Mouse (Mus musculus): ENCODE measurements at regions not wholly inside any gene's neighbourhood (a gene's known extent, or its start where the extent isn't known, plus 50 kb on each side); places are given as distances from the start of the nearest gene placed in this dataset.
A peak's percentile ranks its signal among the peaks of the same experiment; 100 is the strongest.

DNA sequence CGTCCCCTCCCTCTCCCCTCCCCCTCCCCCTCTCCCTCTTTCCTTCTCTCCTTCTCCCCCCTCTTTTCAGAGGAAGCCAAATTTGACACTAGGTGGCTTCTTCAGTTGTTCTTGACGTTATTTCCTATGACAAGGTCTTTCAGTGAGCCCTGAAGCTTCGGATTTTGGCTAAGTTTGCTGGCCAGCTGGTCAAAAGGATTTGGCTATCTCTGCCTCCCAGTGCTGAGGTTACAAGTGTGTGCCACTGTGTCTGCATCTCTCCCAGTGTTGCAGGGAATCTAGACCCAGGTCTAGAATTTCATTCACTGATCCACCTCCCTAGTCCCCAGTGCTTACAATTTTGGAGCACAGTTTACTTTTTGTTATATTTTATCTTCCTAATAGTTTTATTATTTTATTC, 329.7 kb upstream of the Gm21798 start:
- no peaks in the 10 kb centered on the region for H3K27me3 ChIP-seq (replicated peaks; ENCODE audit: low read depth, poor library complexity, severe bottlenecking)
- H3K9me3 ChIP-seq, result no peaks in the 10 kb centered on the region
- WGBS, result 11% methylated on average over 2 of the region's 3 CpGs
- H3K4me1 ChIP-seq, result 0 out of 2 replicates have a peak, but pooled peaks cover 5% of the 10 kb centered on the region
- no peak overlapping the region for H3K27ac ChIP-seq (replicated peaks)
- DNase-seq (ENCODE audit: low spot score), result no peak
- H3K36me3 ChIP-seq (replicated peaks), result no peaks in the 10 kb centered on the region
- no peak overlapping the region for H3K4me3 ChIP-seq

DNA sequence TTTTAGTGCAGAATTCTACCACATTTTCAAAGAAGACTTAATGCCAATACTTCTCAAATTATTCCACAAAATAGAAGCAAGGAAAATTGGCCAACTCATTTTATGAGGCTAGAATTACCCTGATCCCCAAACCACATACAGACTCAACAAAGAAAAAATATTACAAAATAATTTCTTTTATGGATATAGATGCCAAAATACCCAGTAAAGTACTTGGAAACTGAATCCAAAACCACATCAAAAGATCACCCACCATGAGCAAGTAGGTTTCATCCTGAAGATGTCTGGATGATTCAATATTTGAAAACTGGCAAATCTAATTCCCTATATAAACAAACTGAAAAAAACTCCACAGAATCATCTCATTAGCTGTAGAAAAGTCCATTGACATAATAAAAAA, 316.7 kb upstream of the Gm21798 start:
- no peak for DNase-seq (ENCODE audit: low spot score)
- no peak overlapping the region for H3K27ac ChIP-seq (replicated peaks)

DNA sequence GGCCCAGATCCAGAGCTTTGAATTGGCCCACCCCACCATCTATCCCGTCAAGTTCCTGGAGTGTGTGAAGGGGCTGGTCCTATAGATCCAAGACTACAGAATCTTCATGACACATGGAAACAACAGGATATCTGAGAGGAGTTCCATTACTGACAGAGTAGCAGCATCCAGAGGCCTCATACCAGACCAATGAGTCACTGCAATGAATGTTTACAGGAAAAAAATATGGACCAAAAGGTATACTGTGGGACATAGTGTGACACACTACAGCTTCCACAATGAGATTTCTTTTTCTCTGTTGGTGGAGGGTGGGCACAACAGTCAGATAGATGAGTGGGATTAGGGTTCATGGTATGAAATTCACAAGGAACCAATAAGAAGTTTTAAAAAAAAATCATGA, 316.0 kb upstream of the Gm21798 start:
- Histone ChIP-seq H3K27me3 (replicated peaks; ENCODE audit: low read depth, poor library complexity, severe bottlenecking) (no peaks in the 10 kb centered on the region), H3K9me3 (no peaks in the 10 kb centered on the region), H3K4me1 (no peaks in the 10 kb centered on the region), H3K27ac (replicated peaks) (no peak overlapping the region), H3K36me3 (replicated peaks) (no peaks in the 10 kb centered on the region), H3K4me3 (no peak overlapping the region)
- WGBS, result 74% methylated on average over 1 of the region's 1 CpGs
- no peak for DNase-seq (ENCODE audit: low spot score)

More for the DNA sequence above, 316.7 kb upstream of the Gm21798 start:
- no peaks in the 10 kb centered on the region for H3K9me3 ChIP-seq
- no peaks in the 10 kb centered on the region for H3K36me3 ChIP-seq (replicated peaks)
- H3K4me3 ChIP-seq, result no peak overlapping the region
- H3K4me1 ChIP-seq, result no peaks in the 10 kb centered on the region
- no peaks in the 10 kb centered on the region for H3K27me3 ChIP-seq (replicated peaks; ENCODE audit: low read depth, poor library complexity, severe bottlenecking)

DNA sequence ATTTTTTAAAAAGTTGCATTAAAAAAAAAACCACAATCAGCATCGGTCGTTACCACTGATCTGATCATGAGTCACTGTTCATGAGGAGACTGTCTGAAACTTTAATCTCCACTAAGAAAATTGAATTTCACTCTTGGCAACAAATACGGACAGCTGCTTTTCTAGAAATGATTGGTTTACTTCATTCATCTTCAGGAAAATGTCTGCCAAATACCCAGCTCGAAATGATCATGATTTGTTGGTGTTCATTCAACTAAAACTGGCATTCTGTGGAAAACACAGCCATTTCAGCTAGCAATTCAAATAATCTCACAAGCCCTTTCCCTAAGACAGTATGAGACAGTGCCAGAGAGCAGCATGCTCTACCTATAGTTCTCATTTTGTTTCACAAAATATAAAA, 312.7 kb upstream of the Gm21798 start:
- Histone ChIP-seq H3K4me1 (no peaks in the 10 kb centered on the region), H3K4me3 (no peak overlapping the region), H3K36me3 (replicated peaks) (no peaks in the 10 kb centered on the region), H3K9me3 (no peaks in the 10 kb centered on the region), H3K27me3 (replicated peaks; ENCODE audit: low read depth, poor library complexity, severe bottlenecking) (no peaks in the 10 kb centered on the region), H3K27ac (replicated peaks) (no peak overlapping the region)
- no peak for DNase-seq (ENCODE audit: low spot score)
- 91% methylated on average over 4 of the region's 4 CpGs for WGBS

DNA sequence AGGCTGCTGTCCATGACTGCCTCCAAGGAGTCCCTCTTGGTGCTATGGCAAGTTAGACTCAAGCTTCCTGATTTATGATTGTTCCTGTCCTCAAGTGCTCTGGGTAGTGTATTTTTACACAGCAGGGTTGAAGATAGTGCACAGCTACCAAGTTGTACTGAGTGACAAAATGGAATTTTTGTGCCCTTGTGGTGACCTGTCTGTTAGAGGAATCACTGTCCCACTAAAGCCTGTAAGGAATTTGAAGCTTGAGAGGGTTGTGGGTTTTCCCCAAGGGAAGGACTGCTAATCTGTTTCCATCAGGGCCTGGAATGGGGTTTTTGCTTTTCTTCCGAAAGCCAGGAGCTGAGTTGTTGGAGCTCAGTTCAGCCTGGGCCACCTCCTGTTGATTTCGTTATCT, 306.8 kb upstream of the Gm21798 start:
- Histone ChIP-seq H3K4me3 (no peak overlapping the region), H3K36me3 (replicated peaks) (no peaks in the 10 kb centered on the region), H3K9me3 (no peaks in the 10 kb centered on the region), H3K4me1 (peaks cover 17% of the 10 kb centered on the region), H3K27ac (replicated peaks) (no peak overlapping the region), H3K27me3 (replicated peaks; ENCODE audit: low read depth, poor library complexity, severe bottlenecking) (no peaks in the 10 kb centered on the region)
- WGBS, result 67% methylated on average over 2 of the region's 2 CpGs
- no peak for DNase-seq (ENCODE audit: low spot score)

DNA sequence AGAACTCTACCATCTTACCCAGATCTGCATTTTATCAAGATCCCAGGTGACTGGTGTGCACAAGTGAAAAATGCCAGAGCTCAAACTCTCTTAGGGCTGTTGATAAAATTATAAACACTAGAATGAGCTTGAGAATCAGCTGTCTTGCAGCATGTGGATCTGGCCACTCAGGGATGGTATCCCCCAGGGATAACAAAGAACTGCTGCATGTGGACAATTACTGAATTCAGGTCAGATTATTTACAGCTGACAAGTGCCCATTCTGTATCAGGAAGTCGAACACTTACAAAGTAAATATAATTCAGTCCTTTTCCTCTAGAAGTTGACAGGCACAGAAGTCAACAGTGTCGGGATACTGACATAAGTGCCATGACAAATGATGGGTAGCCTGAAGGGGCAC, 306.3 kb upstream of the Gm21798 start:
- WGBS, result 52% methylated on average over 2 of the region's 2 CpGs
- Histone ChIP-seq H3K27ac (replicated peaks) (no peak overlapping the region), H3K4me1 (peaks cover 17% of the 10 kb centered on the region), H3K4me3 (no peak overlapping the region), H3K27me3 (replicated peaks; ENCODE audit: low read depth, poor library complexity, severe bottlenecking) (no peaks in the 10 kb centered on the region), H3K36me3 (replicated peaks) (no peaks in the 10 kb centered on the region), H3K9me3 (no peaks in the 10 kb centered on the region)
- no peak for DNase-seq (ENCODE audit: low spot score)

DNA sequence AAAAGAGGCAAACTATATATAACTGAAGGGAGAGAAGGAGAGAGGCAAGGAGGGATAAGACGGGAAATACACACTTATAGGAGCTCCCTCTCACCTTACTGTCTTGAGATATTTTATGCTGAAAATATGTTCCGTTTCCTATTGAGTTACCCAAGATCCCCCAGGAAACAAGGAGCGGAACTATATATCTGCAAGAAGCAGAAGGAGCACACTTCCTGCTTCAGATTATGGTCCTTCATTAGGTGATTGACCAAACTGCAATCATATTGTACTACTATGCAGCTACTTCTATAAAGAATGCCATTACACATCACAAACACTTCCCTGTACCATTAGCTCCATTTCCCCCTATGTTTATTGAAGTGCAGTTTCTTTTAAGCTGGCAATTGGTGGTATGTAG, 304.9 kb upstream of the Gm21798 start:
- no peaks in the 10 kb centered on the region for H3K36me3 ChIP-seq (replicated peaks)
- no peak overlapping the region for H3K27ac ChIP-seq (replicated peaks)
- H3K9me3 ChIP-seq, result no peaks in the 10 kb centered on the region
- DNase-seq (ENCODE audit: low spot score), result no peak
- peaks cover 17% of the 10 kb centered on the region for H3K4me1 ChIP-seq
- no peak overlapping the region for H3K4me3 ChIP-seq
- WGBS, result 89% methylated on average over 3 of the region's 3 CpGs
- H3K27me3 ChIP-seq (replicated peaks; ENCODE audit: low read depth, poor library complexity, severe bottlenecking), result no peaks in the 10 kb centered on the region

DNA sequence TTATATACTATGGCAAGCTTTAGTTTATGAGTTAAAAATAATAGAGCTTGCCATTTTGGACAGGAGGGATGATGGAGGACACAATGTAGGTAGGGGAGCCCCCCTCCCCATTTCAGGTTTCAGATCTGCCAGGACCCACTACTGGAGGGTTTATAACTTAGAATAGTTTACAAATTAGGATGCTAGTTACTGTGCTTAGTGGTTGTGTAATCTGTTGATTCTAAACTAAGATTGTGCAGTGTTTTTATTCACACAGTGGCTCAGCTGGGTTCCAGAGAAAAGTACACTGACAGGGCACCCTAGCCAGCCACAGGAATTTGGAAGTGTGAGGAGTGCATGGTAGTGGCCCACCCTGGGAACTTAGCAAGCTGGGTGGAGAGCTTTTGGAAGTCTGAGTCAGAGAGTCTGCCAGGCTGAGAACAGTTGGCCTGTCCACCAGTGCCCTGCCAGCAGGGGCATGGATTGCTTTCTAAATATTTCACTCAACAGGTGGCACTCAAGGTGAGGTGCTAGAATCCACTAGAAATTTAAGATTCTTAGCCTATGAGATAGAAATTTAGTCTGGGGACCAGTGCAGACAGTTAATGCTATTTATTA, 303.9 kb upstream of the Gm21798 start:
- no peaks in the 10 kb centered on the region for H3K9me3 ChIP-seq
- H3K27ac ChIP-seq (replicated peaks), result no peak overlapping the region
- H3K4me1 ChIP-seq, result peaks cover 17% of the 10 kb centered on the region
- no peaks in the 10 kb centered on the region for H3K27me3 ChIP-seq (replicated peaks; ENCODE audit: low read depth, poor library complexity, severe bottlenecking)
- DNase-seq (ENCODE audit: low spot score), result no peak
- no peak overlapping the region for H3K4me3 ChIP-seq
- no peaks in the 10 kb centered on the region for H3K36me3 ChIP-seq (replicated peaks)

DNA sequence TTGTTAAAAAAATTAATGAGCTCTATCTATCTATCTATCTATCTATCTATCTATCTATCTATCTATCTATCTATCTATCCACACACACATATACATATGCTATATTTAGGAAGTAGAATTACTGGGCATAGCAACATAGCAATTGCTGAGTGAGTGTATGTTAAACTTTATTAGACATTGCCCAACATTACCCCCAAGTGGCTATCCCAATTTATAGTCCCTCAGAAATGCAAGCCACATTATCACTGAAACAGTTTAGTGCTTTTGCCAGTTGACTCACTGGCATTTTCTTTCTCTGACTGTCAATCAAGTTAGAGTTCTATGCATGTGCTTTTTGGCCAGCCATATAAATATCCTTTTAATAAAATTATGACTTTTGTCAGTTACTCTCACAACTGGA, 302.3 kb upstream of the Gm21798 start:
- H3K4me3 ChIP-seq, result no peak overlapping the region
- no peaks in the 10 kb centered on the region for H3K9me3 ChIP-seq
- no peaks in the 10 kb centered on the region for H3K36me3 ChIP-seq (replicated peaks)
- DNase-seq (ENCODE audit: low spot score), result no peak
- H3K27ac ChIP-seq (replicated peaks), result no peak overlapping the region
- H3K4me1 ChIP-seq, result peaks cover 17% of the 10 kb centered on the region
- H3K27me3 ChIP-seq (replicated peaks; ENCODE audit: low read depth, poor library complexity, severe bottlenecking), result no peaks in the 10 kb centered on the region

DNA sequence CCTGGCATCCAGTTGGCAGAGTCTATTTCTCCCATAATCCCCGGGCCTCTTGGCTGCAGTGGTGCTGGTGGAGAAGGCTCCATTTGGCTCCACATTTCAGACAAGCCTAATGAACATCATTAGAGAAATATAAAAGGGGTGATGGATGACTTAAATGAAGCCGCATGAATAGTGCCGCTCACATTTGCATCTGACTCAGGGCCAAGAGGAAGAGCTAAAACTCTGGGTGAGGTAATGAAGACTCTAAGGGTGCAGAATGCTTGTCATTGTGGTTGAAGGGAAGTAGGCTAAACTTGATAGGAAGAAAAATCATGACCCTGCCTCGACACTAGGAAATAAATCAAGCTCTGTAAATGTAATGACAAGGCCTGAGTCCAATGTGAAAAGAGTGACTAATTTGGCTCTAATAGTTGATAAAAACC, 298.3 kb upstream of the Gm21798 start:
- WGBS, result 88% methylated on average over 4 of the region's 4 CpGs
- no peaks in the 10 kb centered on the region for H3K36me3 ChIP-seq (replicated peaks)
- H3K27me3 ChIP-seq (replicated peaks; ENCODE audit: low read depth, poor library complexity, severe bottlenecking), result no peaks in the 10 kb centered on the region
- H3K4me3 ChIP-seq, result no peak overlapping the region
- no peaks in the 10 kb centered on the region for H3K9me3 ChIP-seq
- H3K27ac ChIP-seq (replicated peaks), result no peak overlapping the region
- no peak for DNase-seq (ENCODE audit: low spot score)
- no peaks in the 10 kb centered on the region for H3K4me1 ChIP-seq

DNA sequence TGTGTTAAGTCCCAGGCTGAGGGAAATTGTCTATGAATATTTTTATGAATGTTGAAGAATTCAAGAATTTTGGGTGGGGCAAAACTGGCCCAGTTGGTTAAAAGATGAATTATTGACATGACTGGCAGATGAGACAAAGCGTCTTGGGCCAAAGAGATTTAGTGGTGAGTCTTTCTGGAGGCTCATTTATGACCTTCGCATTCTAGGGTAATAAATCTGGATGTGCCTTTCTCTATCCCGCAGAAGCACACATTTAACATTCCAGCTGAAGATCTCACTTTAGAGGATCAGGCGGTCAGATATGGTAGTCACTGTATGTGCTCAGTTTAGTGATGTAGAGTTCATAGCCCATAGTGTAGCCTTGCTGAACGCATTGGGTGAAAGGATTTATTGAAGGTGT, 296.9 kb upstream of the Gm21798 start:
- Histone ChIP-seq H3K9me3 (no peaks in the 10 kb centered on the region), H3K36me3 (replicated peaks) (no peaks in the 10 kb centered on the region)
- 92% methylated on average over 5 of the region's 5 CpGs for WGBS

DNA sequence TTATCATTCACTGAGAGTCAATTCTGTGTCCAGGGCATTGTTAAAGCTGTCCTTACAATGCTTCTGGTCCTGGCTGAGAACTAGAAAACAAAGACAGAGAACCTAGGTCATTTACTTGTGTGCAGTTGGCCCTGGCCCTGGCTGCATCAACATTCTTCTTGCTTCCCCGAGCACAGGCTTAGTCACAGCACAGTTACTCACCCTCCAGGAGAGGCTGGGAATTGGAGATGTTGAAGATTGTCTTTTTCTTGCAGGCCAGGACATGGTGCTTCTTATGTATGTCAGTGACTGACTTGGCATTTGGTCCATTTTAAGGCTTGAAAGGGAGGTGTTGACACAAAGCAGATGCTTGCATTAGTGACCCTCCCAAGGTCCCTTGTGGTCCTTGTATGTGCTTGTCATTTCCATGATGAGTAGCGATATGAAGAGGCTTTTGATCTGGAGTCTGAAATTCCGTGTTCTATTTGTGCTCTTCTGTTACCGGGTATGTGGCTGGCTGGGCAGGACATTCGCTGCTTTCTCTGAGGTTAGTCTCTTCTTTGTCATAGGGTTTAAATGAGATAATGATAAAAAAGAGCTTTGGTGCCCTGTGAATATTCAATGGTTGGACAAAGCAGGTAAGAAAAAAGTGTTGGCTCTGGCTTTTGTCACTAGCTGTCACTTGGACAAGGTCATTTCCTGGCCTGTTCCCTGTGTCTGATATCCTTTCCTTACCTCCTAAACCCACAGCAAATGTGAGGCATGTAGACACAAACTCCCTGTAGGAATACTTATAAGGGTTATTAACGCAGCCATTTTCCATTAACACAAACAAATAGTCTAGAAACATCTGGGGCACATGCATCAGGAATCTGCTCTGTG, 285.0 kb upstream of the Gm21798 start:
- H3K9me3 ChIP-seq, result no peaks in the 10 kb centered on the region
- no peaks in the 10 kb centered on the region for H3K36me3 ChIP-seq (replicated peaks)
- 80% methylated on average over 6 of the region's 6 CpGs for WGBS
- H3K27me3 ChIP-seq (replicated peaks; ENCODE audit: low read depth, poor library complexity, severe bottlenecking), result no peaks in the 10 kb centered on the region
- H3K4me3 ChIP-seq, result no peak overlapping the region
- DNase-seq (ENCODE audit: low spot score), result no peak
- H3K4me1 ChIP-seq, result peaks cover 27% of the 10 kb centered on the region
- no peak overlapping the region for H3K27ac ChIP-seq (replicated peaks)

More for the DNA sequence above, 296.9 kb upstream of the Gm21798 start:
- H3K4me1 ChIP-seq, result no peaks in the 10 kb centered on the region
- no peak overlapping the region for H3K4me3 ChIP-seq
- no peaks in the 10 kb centered on the region for H3K27me3 ChIP-seq (replicated peaks; ENCODE audit: low read depth, poor library complexity, severe bottlenecking)
- H3K27ac ChIP-seq (replicated peaks), result no peak overlapping the region
- no peak for DNase-seq (ENCODE audit: low spot score)

DNA sequence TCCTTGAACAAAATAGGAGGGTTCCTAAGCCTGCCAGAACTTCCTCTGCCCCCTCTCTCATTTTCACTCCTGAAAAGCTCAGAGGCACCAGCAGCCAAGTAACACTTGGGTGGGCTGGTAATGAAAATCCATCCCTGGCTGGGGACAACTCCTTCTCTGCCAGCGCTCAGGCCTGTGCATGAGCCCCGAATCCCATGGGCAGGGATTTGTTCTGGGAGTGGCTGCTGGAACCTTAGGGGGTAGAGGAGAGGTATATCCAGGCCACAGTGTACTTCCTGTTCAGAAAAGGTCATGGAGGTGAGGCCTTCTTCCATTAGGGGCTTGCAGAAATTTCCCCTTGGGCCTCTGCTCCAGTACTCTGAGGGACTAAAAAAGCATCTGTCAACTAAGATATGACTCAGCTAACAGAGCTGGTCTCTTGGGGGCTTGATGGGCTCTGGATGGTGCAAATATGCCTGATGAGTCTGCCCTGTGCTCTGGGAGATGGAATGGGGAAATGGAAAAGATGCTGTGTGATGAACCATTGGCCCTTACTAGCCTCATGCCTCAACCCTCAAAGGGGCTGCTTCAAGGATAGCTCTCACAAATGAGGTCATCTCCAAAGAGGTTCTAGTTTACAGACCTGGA, 284.2 kb upstream of the Gm21798 start:
- H3K9me3 ChIP-seq, result no peaks in the 10 kb centered on the region
- H3K36me3 ChIP-seq (replicated peaks), result no peaks in the 10 kb centered on the region
- peaks cover 27% of the 10 kb centered on the region for H3K4me1 ChIP-seq
- no peak overlapping the region for H3K4me3 ChIP-seq
- no peaks in the 10 kb centered on the region for H3K27me3 ChIP-seq (replicated peaks; ENCODE audit: low read depth, poor library complexity, severe bottlenecking)
- no peak for DNase-seq (ENCODE audit: low spot score)
- peak overlapping the region; percentile 3; the same call in 1 of the 2 replicates for H3K27ac ChIP-seq (replicated peaks)
- WGBS, result 72% methylated on average over 2 of the region's 2 CpGs
